In genomic region chr2:143735442-143735841, GRCm38 (mm10) we compare ENCODE assay signal across 26 mouse cellular contexts.
"Had no signal": no experiment of that assay in that cellular context is flagged by ENCODE, and none has a peak within 500 bp of the region (broad histone marks: within the 10 kb centered on the region; RNA-seq: fewer than 3 reads in every experiment).

No protein-coding gene starts in this region.

- H3K9ac ChIP-seq: embryonic facial prominence, embryonic 12.5 days; embryonic facial prominence, embryonic 13.5 days; embryonic facial prominence, embryonic 15.5 days; forebrain, embryonic 12.5 days; forebrain, embryonic 13.5 days; forebrain, embryonic 15.5 days; forebrain, postnatal 0 days had no signal

- H3K36me3 ChIP-seq: embryonic facial prominence, embryonic 10.5 days; embryonic facial prominence, embryonic 12.5 days; embryonic facial prominence, embryonic 13.5 days; embryonic facial prominence, embryonic 15.5 days; forebrain, embryonic 10.5 days; forebrain, embryonic 12.5 days; forebrain, embryonic 15.5 days; heart, embryonic 10.5 days had no signal

- H3K27me3 ChIP-seq: embryonic facial prominence, embryonic 12.5 days; embryonic facial prominence, embryonic 13.5 days; embryonic facial prominence, embryonic 15.5 days; forebrain, embryonic 12.5 days; forebrain, embryonic 13.5 days; forebrain, embryonic 15.5 days had no signal

- H3K27ac ChIP-seq: embryonic facial prominence, embryonic 10.5 days; embryonic facial prominence, embryonic 12.5 days; embryonic facial prominence, embryonic 13.5 days; embryonic facial prominence, embryonic 15.5 days; forebrain, embryonic 10.5 days; forebrain, embryonic 12.5 days; forebrain, embryonic 13.5 days; forebrain, embryonic 15.5 days; gastrocnemius, adult 2 months; heart, adult 2 months; heart, embryonic 10.5 days had no signal

- H3K4me3 ChIP-seq: embryonic facial prominence, embryonic 10.5 days; embryonic facial prominence, embryonic 12.5 days; embryonic facial prominence, embryonic 13.5 days; embryonic facial prominence, embryonic 15.5 days; erythroblast, embryonic 14.5 days; forebrain, embryonic 10.5 days; forebrain, embryonic 12.5 days; forebrain, embryonic 13.5 days; forebrain, embryonic 15.5 days; gastrocnemius, adult 2 months; heart, adult 2 months; heart, embryonic 10.5 days had no signal

- H3K4me2 ChIP-seq: embryonic facial prominence, embryonic 12.5 days; embryonic facial prominence, embryonic 13.5 days; embryonic facial prominence, embryonic 15.5 days; forebrain, embryonic 12.5 days; forebrain, embryonic 13.5 days; forebrain, embryonic 15.5 days had no signal

- DNase-seq: cerebellum, adult 9-10 months; cerebellum, adult 9-11 months; cerebellum, postnatal 10 days; cerebellum, postnatal 14 days; cerebellum, postnatal 25 days; cerebellum, postnatal 36 days; embryo, embryonic 11 days; forebrain, postnatal 0 days; gastrocnemius, adult 2 months; gastrocnemius, postnatal 10 days; gastrocnemius, postnatal 14 days; gastrocnemius, postnatal 25 days; gastrocnemius, postnatal 36 days; heart, adult 11 months; heart, adult 18-20 months; heart, adult 2 months had no signal

- H3K9me3 ChIP-seq: embryonic facial prominence, embryonic 10.5 days; embryonic facial prominence, embryonic 12.5 days; embryonic facial prominence, embryonic 13.5 days; embryonic facial prominence, embryonic 15.5 days; forebrain, embryonic 10.5 days; forebrain, embryonic 12.5 days; forebrain, embryonic 13.5 days; forebrain, embryonic 15.5 days; heart, embryonic 10.5 days had no signal

- H3K4me1 ChIP-seq: embryonic facial prominence, embryonic 10.5 days; embryonic facial prominence, embryonic 12.5 days; embryonic facial prominence, embryonic 13.5 days; embryonic facial prominence, embryonic 15.5 days; forebrain, embryonic 10.5 days; forebrain, embryonic 12.5 days; forebrain, embryonic 13.5 days; forebrain, embryonic 15.5 days; heart, embryonic 10.5 days had no signal
